Mouse (Mus musculus) adrenal gland, postnatal 10 days (tissue): ENCODE results near the gene Dop1a. TPM values are rescaled to one million over a fixed set of nuclear protein-coding genes. Genes with fewer than 3 reads are reported as not detected.

Experiments used
- DNase-seq: peaks from one replicate; pipeline ENCODE4 v3.0.0; 2021; ENCODE audit warnings: mixed read lengths
- long read RNA-seq, 2 experiments: library from polyadenylated mRNA; stranded (forward); transcript quantifications; one replicate each; pipeline ENCODE4 v2.0.0; 2021
- total RNA-seq, 2 experiments: library from RNA; stranded (reverse); gene quantifications; 2 replicates each; pipeline ENCODE4 v1.2.3; 2021

The Dop1a gene
- total RNA-seq: 10 to 100 TPM; 22.9 to 32.9 TPM
- long read RNA-seq, experiment 1, partial matches to known transcripts: 1 of 1 reads
- long read RNA-seq, experiment 1, other reads (novel, unspliced or antisense): 0 of 1 reads
- long read RNA-seq, experiment 2: 0 reads

DNA sequence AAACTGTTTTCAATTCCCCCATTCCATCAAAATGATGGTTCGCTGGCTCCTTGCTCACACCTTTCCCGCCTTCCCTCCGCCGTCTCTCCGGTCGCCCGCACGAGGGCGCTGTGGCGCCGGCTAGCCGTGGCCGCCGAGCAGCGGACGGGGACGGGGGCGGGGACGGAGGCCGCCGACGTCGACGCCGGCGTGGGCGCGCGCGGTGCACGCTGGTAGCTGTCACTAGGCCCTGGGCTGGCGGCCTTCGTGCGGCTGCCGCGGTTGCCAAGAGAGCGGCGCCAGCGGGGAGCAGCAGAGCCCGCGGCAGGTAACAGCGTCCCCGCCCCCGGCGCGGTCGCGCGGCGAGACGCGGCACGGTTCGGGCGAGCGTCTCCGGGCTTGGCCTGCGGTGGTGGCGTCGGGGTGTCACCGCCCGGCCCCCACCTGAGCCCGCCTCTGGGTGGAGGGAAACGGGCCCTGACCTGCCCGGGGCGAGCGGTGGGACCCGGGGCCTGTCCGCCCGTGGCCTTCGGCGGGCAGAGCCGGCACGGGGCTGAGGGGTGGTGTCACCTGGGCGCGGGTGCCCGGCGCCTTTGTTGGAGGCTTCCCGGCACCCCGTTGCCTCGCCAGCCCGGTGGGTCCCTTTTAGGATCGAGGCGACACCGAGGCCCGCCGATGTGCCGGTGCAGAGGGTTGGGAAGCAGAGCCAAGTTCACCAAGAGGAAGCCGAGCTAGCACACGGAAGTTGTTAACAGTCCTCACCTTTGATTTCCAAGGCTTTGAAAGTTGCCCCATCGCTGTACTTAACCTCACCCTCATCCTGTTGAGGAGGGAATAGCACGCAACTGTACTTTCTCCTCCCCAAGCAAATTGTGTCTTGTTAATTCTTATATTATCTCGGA is at the start of gene Dop1a:
Dop1a (plus strand) TSS at position 165 of the 881 bp plus-strand sequence.
- peak; percentile 97 for DNase-seq

DNA sequence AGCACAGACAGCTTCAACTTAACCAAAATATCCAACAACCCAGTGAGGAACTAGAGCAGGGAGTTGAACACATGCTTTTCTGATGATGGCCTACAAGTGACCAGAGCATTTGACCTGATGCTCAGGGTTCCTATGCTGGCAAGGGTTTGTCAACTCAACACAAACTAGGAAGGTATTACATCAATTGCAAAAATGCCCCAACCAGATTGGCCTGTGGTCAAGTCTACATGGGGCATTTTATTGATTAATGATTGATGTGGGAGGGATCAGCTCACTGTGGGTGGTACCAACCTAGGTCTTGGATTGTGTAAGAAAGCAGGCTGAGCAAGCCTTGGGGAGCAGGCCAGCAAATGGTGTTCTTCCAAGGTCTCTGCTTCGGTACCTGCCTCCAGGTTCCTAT is 49.0 kb upstream of the Dop1a start:
- DNase-seq: no peak

DNA sequence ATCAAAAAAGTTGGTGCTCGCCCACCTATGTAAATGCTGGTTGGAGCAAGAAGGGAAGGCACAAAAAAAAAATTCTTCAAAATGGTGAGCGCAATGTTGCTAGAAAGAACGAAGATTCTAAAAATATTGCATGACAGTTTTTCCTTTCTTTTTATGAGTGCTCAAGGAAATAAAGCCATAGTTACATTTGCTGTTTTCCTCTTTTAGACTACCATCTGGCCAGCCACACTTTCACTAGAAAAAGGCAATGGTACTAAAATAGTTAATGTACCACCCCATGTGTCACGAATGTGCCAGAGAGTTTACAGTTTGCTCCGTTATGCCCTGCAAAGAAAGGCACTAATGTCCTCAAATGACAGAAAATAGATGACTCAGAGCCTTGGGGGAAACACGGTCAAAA is 47.6 kb upstream of the Dop1a start:
- no peak for DNase-seq

DNA sequence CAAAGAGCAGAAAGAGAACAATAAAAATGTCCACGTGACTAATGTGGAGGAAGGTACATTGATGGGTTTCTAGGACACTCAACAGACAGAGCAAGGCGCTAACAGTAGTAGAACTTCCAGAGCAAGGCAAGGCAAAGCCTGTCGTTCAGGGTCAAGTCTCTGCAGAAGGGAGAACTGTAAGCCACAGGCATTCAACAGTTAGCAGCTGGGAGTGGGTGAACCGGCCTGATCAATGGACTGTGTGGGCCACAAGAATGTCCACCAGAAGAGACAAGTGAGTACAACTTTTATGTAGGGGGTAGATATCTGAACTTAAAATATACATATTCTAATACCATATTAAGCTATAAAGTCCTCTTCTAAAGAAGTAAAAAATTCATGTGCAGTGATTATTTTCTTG is 43.6 kb upstream of the Dop1a start:
- DNase-seq: no peak

DNA sequence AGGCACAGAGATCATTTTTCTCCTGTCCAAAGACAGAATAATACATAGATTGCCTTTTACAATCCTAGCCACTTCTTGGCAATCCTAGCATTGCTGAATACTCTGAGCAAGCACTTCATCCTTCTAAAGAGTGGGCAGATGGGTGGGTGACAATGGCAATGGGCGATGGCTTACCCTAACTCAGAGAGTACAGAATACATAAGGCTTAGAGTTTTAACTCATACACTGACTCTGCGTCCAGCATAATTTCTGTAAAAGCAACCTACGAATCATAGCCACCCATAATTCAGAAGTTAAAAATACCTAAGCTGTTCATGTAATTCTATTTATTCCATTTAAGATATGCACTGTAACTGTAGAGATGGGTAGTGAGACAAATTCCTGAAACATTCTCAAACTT is 31.4 kb upstream of the Dop1a start:
- DNase-seq: no peak

DNA sequence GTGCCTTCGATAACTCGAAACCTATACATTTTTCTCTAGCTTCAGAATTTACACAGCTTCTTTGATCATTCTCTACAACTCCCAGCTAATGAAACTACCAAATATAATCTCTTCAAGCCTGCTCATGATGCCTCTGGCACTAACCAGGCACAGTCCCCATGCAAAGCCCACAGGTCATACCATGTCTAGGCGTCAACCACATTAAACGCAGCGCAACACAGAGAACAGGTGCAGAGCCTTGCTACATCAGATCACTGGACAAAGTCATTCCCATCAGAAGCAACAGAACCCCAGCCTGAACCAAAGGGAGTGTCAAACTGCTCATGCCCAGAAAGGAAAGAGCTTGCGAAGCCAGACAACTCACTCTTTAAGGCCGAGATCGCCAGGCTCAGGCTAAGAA is 30.3 kb upstream of the Dop1a start:
- no peak for DNase-seq

DNA sequence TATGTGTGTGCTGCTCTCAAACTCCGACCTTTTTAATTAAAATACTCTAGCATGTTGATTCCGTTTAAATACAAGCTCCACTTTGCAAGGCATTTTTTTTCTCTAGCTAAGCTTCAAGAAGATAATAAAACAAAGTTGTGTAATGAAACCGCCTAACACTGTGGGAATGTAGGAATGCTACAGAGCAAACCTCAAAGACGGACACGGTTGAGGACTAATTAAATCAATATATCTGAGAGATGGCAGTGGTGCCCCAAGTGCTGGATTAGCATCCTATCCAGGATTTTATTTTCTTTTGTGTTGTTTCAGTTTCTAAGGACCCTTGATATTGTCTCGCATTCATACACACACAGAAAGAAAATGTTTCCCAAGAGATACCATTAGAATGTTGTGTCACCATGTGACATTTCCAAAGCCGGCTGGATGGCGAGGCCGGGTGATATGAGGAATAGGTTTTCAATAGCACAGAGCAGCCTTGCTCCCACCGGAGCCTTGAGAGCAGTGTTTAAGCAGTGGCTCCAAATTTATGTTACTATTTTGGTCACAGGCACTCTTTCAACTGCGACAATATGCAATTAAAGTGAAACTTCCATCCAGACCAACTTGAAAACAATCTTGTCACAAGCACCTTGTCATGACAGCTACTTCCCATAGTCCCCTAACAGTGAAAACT is 28.5 kb upstream of the Dop1a start:
- peak; percentile 10 for DNase-seq

DNA sequence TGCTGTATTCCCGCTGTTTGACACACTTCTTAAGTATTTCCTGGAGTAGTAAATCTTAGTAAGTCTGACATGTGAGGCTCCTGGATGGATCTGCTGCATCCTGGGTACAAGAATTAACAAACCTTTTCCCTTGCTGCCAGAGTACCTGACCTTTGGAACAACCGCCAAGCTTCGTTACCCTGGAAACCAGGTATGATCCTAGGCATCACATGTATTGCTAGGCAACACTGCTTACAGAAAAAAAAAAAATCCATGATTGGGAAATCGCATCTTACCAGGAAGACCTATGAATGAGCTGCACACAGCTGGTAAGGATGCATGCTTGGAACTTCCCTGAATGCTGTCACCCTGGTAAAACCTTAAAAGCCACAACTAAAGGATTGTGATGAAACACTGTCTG is 24.7 kb upstream of the Dop1a start:
- DNase-seq: no peak

DNA sequence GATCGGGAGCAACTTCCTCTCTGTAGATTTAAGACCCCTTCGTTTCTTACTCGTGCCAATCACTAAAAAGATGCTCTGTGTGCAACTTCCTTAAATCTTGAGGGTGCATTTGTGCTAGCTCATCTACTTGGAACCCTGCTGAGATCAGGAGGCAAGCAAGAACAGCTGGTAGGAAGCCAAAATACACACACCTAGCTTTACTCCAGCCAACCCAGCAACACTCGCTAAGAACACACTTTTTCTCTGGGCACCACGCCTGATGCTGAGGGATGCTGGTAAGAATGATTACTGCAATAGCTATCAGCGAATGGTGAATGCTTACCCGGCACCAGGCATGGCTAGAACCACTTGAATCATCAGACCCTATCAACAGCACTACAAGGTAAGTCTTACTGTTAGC is 20.1 kb upstream of the Dop1a start:
- no peak for DNase-seq

DNA sequence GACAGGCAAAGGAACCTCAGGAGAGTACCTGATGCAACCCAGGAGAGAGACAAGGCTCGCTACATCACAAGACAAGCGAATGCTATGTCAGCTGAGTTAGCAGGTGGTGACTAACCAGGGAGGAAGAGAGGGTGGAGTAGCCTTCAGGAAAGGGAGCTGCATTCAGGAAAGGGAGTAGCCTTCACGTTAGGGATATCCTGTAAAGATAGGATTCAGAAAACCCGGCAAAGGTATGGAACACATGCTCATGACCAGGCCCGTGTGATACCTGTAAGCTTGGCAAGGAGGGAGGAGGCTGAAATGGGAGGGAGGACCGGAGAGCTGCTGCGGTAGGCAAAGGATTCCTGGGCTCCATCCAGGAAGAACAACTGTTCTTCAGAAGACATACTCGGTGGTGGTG is 19.5 kb upstream of the Dop1a start:
- DNase-seq: no peak

DNA sequence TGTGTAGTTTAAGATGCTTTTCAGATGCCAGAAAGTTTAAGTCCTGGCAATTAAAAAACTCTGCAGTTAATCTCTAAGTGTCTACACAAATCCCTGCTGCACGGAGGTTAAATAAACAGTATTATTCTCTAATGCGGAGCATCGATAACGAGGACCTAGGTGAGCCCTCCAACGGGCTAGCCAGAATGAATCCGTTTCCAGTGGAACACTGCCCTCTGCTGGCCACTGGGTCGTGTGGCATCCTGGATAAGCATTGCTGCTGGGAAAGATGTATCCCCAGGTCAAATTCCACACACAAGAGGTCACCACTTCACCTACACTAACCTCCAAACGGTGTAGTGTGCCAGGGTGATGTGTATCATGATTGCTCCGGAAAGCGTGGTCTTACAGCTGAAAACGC is 17.4 kb upstream of the Dop1a start:
- DNase-seq: peak; percentile 88

DNA sequence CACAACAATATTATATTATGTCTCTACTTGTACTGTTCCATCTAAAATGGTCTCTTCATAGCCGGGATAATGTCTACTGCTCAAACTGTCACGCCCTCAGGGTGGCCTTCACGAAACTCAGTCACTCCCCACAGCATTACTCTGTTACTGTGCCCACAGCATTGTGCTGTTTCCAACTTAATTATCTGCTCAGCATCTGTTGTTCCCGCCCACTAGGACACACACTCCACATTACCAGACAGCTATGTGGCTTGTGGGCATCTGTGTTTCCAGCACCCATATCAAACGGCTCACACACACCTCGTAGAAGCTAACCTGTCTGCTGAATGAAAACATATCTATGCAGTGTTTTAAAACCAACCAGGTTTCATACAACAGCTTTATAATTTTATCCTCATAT is 15.9 kb upstream of the Dop1a start:
- DNase-seq: no peak

DNA sequence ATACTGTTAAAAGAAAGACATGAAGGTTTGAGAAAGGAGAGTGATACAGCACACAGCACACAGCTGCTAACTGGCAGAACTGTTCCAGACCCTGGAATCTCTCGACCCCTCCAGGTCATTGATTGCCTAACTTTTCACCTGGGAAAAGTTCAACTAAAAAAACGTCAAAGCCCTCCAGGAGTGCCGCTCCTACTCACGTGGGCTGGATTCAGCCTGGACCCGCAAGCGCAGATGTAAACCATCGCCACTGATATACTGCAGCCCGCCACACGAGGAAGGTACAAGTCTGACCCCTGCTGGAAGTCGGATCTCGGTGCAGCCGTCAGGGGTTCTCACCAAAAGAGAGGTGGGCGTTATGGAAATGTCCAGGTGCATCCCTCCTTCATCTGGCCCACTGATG is 15.3 kb upstream of the Dop1a start:
- DNase-seq: peak; percentile 57

DNA sequence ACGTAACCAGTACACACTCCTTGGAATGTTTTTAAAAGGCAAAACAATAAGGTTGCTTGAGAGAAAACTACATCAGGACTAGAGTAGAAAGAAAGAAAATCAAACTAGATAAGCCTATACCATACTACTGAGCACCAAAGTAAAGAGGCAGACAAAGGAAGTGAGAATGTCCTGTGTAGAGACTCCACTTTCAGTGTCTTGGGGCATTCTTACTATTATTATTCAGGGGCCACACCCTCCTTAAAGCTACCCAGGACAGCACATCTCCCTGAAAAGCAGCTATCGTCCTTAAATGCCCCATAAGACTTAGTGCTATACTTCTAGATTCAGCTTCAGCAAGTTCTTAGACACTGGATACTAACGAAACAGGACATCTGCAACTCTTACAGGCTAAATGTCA is 13.3 kb upstream of the Dop1a start:
- DNase-seq: no peak

DNA sequence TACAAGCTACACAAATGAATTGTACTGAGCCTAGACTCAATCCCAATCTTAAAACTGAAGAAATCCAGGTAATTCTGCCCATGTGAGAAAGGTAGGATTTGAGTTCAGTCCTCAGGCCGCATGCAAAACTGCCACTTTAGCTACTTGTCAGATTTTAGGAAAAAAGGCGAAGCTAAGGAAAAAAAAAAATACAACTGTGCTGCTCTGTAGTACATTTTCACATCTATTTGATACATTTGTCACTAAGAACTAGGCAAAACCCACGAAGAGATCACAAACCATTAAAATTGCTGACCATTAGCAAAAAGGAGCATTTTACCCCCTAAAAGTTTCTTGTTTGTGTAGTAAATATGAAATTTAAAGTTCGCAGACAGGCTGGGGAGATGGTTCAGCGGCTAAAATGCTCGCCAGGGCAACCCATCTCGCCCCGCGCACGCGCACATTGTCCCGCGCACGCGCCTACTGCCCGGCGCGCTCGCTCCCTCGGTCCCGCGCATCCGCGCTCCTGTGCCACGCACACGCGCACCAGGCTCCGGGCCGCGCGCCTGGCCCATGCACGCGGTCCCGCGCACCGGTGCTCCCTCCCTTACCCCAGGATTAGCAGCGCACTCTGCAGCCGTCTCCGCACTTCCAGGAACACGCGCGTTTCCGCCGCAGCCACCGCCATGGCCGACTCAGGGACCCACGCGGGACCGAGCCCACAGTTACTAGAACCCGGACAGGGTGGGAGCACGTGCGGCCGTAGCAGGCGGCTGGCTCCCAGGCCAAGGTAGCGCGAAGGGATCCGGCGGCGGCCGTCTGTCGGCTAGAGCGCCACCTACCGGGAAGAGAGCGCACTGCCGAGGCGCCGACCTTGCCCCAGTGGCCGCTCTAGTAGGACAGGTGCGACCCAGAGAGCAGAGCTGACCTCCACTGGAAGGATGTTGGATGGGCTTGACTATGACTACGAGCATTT is 2.5 kb upstream of the Dop1a start, which contains the start of gene Ube2cbp:
Ube2cbp (minus strand) TSS at position 800 of the 955 bp plus-strand sequence.
- DNase-seq: peak; percentile 93

DNA sequence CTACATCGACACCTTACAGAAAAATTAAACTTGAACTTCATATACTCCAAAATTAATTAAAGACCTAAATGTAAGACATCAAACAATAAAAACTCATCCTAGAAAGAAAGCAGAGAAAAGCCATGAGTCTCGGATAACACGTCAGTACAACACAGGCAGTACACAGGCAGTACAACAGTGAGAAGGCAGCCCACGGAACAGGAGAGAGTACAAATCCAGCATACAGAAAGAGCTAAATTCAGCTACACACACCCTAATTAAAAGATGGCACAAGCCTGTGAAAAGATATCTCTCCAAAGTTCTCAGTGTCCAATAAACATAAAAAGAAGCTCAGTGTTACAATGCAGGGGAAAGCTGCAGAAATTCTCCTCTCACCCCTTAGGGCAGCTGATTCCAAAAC is 9.0 kb downstream of the Dop1a start:
- DNase-seq: no peak

DNA sequence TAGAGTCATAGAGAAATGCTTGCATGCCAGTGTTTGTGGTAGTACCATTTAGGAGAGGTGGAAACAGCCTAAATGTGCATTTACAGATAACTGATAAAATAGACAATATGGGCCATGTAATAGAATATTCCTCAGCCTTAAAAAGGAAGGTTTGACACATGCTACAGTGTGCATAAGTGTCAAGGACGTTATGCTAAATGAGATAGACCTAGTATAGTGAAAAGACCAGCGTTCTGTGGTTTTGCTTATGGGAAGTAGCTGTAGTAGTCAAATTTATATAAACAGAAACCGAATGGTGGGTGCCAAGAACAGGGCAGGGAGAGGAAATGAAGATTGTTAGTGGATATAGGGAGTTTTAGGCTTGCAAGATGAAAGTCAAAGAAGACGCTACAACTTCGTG is 9.8 kb downstream of the Dop1a start:
- DNase-seq: no peak

DNA sequence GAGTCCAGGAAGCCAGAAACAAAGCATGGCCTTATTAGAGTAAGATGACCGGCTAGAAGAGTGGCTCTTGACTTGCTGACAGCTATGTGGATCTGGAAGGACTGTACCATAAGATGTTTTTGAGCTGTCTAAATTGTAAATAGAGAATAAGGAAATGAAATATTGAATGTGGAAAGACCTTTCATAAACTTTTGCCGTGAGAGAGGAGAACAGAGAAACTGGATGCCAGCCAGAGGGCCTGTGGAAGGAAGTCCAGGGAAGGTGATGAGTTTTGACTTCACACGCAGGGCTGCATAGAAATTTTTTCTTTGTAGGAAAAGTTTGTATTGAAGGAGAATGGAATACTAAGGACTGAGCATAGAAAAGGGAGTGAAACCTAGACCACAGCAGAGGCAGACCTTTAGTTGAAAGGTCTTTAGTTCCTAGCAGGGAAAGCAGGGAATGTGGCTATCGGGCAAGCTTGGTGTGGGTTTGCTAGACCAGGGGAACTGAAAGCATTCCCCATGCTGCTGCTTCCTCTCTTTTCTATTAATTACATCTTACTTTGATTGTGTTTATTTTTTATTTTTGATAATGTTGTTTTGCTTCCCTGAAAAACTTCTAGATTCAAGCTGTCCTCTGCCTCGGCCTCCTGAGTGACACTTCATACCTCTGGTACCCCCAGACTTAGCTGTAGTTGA is 11.6 kb downstream of the Dop1a start:
- DNase-seq: peak; percentile 13

DNA sequence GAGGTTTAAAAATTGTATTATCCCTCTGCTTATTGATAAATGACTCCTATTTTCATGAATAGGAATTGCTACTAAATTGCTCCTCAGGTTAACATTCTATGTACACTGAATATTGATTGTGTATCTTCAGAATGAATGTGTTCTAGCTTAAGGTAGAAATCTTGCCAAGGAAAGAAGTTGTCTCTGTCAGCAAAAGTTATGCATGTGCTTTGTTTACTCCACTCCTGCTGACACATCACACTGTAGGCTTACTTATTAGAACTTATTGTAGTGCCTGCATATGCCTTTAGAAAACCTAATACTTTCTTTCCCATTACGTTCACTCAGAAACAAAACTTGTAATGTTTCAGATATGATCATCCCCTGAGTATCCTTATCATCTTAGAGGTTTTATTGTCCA is 15.3 kb downstream of the Dop1a start:
- no peak for DNase-seq

DNA sequence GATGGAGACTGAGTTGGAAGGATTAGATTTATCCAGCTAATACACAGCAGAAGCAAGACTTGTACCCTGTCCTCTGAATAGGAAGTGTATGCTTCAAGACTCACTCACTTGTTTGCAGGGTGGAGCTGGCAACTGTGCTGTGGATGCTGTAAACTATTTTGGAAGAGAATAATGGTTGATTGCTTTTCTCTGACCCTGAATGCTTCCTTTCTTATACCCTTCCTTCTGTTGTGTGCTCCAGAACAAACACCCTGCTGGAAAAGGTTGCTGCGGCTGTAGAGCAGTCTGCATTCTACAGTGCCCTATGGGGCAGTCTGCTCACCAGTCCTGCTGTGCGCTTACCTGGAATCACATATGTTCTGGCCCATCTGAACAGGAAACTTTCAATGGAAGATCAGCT is 24.8 kb downstream of the Dop1a start:
- DNase-seq: no peak

DNA sequence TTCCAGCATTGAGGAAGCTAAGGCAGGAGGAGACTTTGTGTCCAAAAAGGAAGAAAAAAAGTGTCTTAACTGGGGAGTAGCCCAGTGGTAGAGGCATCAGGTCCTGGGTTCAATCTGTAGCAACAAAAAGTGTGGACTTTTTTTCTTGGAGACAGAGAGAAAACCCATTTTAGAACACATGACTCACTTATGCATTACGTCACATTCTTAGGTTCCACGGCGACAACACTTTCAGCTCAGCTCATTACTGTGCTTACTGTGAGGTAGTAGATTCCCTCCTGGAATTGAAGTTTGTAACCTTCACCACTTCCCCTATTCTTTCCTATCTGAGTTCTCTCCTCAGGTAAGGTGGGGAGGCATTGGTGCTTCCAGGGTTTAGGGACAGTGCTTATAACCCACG is 29.3 kb downstream of the Dop1a start:
- no peak for DNase-seq

DNA sequence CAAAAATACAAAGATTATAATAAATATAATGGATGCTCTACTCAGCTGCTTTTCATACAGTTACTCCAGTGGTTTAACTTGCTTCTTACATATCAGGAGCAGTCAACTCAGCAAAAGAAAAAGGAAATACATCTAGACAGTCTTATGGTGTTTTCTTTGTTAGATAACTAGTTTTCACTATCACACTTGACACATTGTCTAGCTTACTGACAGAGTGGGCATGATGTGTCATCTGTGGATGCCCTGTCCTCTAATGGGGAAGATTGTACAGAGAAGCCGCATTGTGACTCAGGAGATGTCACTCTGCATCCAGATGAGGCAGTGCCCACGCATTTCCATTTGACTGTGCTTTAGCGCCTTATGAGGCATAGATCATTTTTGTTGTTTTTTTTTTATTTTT is 32.1 kb downstream of the Dop1a start:
- DNase-seq: no peak
